Mouse (Mus musculus) cerebellum, adult 2 months (tissue): ENCODE results near the gene Babam2. TPM values are rescaled to one million over a fixed set of nuclear protein-coding genes. Genes with fewer than 3 reads are reported as not detected.

Source experiments
- DNase-seq, 2 experiments: peaks; one replicate each; pipeline ENCODE4 v3.0.0; 2021
- H3K27ac ChIP-seq: fragments of 200-500 bp; 2 replicates; pipeline ENCODE4 v1.5.1; 2012; ENCODE audit warnings: low read length, control low read depth, inconsistent platforms; ENCODE audit not compliant: insufficient read depth
- H3K27me3 ChIP-seq: fragments of 200-500 bp; 2 replicates; pipeline ENCODE4 v1.6.1; 2012; ENCODE audit warnings: inconsistent platforms, mild to moderate bottlenecking, low read length, moderate library complexity; ENCODE audit not compliant: control insufficient read depth, insufficient read depth
- H3K4me1 ChIP-seq: fragments of 200-500 bp; 2 replicates; pipeline ENCODE4 v1.6.1; 2011; ENCODE audit warnings: low read length; ENCODE audit not compliant: control insufficient read depth, insufficient read depth
- H3K4me3 ChIP-seq: fragments of 200-500 bp; replicated peaks from 2 replicates; pipeline ENCODE3; 2011; ENCODE audit warnings: mild to moderate bottlenecking, low read depth, low read length, control low read depth; ENCODE audit not compliant: insufficient read depth
- CTCF ChIP-seq: fragments of 200-500 bp; IDR thresholded peaks from 2 replicates; pipeline ENCODE4 v1.5.1; 2011; ENCODE audit warnings: low read depth, mild to moderate bottlenecking, control low read depth, low read length, moderate library complexity, borderline replicate concordance; ENCODE audit not compliant: insufficient read depth
- POLR2A ChIP-seq: fragments of 200-500 bp; IDR thresholded peaks from 2 replicates; pipeline ENCODE4 v1.6.1; 2011; ENCODE audit warnings: low read length, control low read depth, borderline replicate concordance; ENCODE audit not compliant: insufficient read depth
- WGBS: fragments of 180-500 bp; shearing (Covaris S2); methylation state at CpG from one replicate; pipeline ENCODE4 v1.1.7; 2018; 5-methylcytosine and 5-hydroxymethylcytosine counted together
- polyA plus RNA-seq: library from polyadenylated mRNA; depleted of rRNA; stranded (reverse); fragments of >200 nt; gene quantifications from 2 replicates; pipeline ENCODE4 v1.2.3, GENCODE M21; 2012

Babam2 gene
- polyA plus RNA-seq, 1 experiment: 42.8 TPM

DNA sequence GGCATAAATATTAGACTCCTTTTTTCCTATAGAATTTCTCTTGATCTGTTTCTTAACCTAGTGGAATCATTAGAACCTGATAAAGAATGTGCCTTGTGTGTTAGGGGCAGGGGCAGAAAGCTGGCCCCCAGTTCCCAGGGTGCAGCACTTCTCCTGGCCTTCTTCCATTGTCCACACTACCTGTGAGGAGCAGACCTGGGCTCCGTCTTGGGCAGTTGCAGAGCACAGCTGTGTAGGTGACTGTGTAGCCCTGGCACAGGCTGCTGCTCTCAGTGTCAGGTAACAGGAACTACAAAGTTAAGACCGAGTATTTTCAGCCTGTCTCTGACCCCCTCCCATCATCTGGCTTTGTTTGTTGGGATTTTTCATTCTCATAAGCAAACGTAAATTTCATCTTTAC lies 302.6 kb downstream of the Babam2 start:
- Histone ChIP-seq H3K4me3 (no peak overlapping the region), H3K27ac (no peak overlapping the region), H3K4me1 (no peaks in the 10 kb centered on the region), H3K27me3 (no peaks in the 10 kb centered on the region)
- WGBS: 77% methylated on average over 3 of the region's 3 CpGs
- DNase-seq: no peak
- no peak for TF ChIP-seq CTCF
- TF ChIP-seq POLR2A: no peak

DNA sequence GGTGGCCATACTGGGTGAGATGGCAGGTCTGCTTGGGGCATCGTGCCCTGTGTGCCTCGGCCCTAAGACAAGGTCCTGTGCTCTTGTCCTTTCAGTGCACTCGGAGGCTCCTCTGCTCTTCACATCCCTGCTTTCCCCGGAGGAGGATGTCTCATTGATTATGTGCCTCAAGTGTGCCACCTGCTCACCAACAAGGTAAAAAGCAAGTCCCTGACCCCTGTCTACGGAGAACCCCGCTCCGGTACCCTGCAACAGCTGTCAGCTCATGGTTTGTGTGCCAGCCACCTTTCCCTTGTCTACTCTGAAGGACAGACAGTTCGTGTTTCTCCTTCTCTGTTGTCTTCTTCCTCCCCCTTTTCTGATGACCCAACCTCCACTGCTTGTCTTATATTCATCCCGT lies 303.8 kb downstream of the Babam2 start:
- Histone ChIP-seq H3K27ac (no peak overlapping the region), H3K4me3 (no peak overlapping the region), H3K27me3 (no peaks in the 10 kb centered on the region), H3K4me1 (no peaks in the 10 kb centered on the region)
- DNase-seq: no peak
- WGBS: 88% methylated on average over 9 of the region's 9 CpGs
- no peak for TF ChIP-seq CTCF
- TF ChIP-seq POLR2A: no peak

DNA sequence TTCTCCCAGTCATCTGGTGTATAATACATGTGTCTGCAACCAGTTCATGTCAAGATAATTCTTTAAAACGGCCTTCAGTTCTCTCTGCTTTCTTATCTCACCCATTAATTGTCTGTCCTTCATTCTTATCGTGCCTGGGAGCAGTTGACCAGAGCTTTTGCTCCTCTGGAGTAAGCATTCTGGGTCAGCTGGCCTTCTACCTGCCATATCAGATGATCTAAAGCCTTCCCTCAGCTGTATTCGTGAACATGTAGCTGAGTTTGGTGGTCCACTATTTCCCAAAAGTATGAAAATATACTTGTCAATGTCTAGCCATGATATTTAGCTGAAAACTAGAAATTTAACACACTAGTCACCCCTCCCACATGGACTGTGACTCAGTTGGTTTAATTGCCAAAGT lies 304.3 kb downstream of the Babam2 start:
- no peak for TF ChIP-seq POLR2A
- TF ChIP-seq CTCF: no peak
- no peak for DNase-seq
- 84% methylated on average over 3 of the region's 3 CpGs for WGBS
- Histone ChIP-seq H3K4me1 (no peaks in the 10 kb centered on the region), H3K27ac (no peak overlapping the region), H3K4me3 (no peak overlapping the region), H3K27me3 (no peaks in the 10 kb centered on the region)

DNA sequence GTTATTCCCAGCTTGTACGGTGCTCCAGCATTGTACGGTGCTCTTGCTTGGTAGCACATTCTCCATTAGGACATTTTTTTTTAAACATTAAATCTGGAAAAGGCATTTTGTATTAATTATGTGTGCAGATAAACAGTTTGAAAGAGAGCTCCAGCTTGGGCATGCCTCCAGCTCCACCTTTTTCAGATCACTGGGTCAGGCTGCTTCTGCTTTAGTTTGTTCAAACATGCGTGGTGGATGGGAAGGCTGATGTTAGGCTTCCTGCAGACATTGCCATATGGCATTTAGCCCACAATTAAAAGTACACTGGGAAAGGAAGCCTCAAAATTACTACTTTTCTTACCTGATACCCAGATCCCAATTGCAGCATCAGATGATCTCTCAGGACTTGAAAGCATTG lies 310.9 kb downstream of the Babam2 start:
- no peak for DNase-seq
- Histone ChIP-seq H3K27ac (no peak overlapping the region), H3K27me3 (no peaks in the 10 kb centered on the region), H3K4me1 (peaks cover 3% of the 10 kb centered on the region; the same call in 1 of the 2 replicates), H3K4me3 (no peak overlapping the region)
- WGBS: 37% methylated on average over 3 of the region's 3 CpGs
- TF ChIP-seq CTCF (no peak), POLR2A (no peak)

DNA sequence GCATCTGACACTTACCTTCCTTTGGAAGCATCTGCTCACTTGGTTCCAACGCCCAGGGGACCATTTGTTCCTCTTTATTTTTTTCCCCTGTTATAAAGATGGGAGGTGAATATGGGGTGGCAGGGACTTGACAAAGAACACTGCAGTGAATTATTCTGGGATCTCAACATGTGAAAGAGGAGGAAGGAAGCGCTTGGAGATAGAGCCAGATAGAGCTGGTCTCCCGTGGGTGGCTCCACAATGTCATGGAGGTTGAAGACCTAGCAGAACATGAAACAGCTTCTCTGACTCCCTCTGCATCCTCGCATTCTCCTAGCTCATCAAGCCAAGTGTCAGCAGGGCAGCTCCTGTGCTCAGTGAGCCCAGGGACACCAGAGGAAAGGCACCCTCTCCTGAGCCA lies 312.6 kb downstream of the Babam2 start:
- WGBS: 68% methylated on average over 4 of the region's 4 CpGs
- H3K4me3 ChIP-seq: no peak overlapping the region
- TF ChIP-seq CTCF: no peak
- H3K4me1 ChIP-seq: peaks cover 3% of the 10 kb centered on the region; the same call in 1 of the 2 replicates
- no peaks in the 10 kb centered on the region for H3K27me3 ChIP-seq
- no peak overlapping the region for H3K27ac ChIP-seq
- DNase-seq: no peak

DNA sequence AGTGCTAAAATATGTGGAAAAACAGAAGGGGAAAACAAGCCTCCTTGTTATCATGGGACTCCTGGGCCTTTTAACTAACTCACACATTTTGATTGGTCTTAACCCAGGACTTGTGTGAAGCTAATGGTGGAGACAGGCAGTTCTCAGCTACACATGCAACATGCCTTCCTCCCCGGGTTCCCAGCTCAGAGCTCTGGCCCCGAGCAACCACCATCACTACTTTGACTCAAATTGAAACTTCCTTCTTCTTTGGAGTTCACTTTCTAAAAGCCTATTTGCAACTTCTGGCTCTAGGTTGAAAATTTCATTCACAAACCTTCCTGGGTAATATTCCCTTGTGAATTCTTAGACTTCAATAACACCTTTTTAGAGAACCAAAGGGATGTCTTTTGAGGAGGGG lies 315.6 kb downstream of the Babam2 start:
- Histone ChIP-seq H3K27me3 (no peaks in the 10 kb centered on the region), H3K4me3 (no peak overlapping the region), H3K4me1 (peaks cover 3% of the 10 kb centered on the region; the same call in 1 of the 2 replicates), H3K27ac (no peak overlapping the region)
- DNase-seq: no peak
- WGBS: 85% methylated on average over 2 of the region's 2 CpGs
- TF ChIP-seq CTCF (no peak), POLR2A (no peak)

DNA sequence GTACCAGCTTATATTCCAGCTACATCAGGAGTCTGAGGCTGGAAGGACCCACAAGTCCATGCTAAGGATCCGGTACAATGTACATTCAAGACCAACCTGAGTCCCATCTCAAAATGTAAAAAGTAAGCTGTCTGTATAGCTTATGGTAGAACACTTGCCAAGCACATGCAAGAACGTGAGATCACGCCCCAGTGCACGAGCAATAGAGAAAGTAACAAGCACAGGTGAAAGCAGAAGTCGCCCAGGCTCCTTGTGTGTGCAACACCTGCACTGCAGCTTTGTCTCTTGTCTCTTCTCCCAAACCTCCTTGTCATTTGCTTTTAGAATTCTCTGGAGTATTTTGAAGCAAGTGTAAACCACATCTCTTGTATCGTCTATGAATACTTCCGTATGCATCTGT lies 317.3 kb downstream of the Babam2 start:
- Histone ChIP-seq H3K27me3 (no peaks in the 10 kb centered on the region), H3K27ac (no peak overlapping the region), H3K4me1 (peaks cover 3% of the 10 kb centered on the region; the same call in 1 of the 2 replicates), H3K4me3 (no peak overlapping the region)
- no peak for TF ChIP-seq CTCF
- no peak for TF ChIP-seq POLR2A
- DNase-seq: no peak
- WGBS: 92% methylated on average over 7 of the region's 7 CpGs

DNA sequence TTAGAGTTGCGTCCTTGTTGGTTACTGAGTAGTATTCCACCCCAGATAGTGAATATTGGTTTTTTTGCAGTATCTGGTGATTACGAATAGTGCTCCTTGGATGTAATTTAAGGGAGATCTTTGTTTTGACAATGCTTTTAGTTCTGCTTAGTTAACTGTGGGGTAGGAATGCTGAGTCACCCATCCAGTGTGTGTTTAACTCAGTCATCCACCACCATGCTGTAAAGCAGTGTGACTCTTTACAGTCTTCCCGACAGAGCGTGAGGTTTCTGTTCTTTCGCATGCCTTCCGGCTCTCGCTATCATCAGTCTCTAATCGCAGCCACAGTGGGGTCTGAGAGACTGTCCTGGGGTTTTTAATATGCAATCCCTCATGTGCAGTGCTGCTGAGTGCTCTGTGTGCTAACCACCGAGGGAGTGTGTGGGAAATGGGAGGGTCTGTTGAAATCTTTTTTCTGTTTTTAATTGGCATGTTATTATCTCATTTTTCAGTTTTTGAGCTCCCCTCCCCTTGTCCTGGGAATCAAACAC lies 318.5 kb downstream of the Babam2 start:
- no peak for TF ChIP-seq CTCF
- Histone ChIP-seq H3K4me1 (no peaks in the 10 kb centered on the region), H3K4me3 (no peak overlapping the region), H3K27me3 (no peaks in the 10 kb centered on the region), H3K27ac (no peak overlapping the region)
- WGBS: 65% methylated on average over 9 of the region's 9 CpGs
- DNase-seq: no peak

DNA sequence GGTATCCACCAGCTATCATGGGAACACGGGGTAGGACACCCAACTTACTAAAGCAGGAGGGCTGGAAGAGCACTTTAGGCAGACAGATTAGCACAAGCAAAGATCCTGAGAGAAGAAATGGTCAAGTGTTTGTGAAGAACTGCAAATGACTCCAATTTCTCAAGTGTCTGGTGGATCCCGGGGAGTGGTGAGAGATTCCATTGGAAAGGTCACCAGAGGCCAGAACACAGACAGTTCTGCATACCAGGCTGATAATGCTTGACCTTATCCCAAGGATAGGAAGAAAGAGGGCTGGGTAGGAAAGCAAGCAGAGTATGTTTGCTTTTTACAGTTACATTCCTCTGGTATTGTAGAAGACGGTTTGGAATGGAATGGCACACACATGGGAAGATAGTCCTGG lies 320.2 kb downstream of the Babam2 start:
- WGBS: 91% methylated on average over 3 of the region's 3 CpGs
- DNase-seq: no peak
- Histone ChIP-seq H3K27me3 (no peaks in the 10 kb centered on the region), H3K4me1 (no peaks in the 10 kb centered on the region), H3K27ac (no peak overlapping the region), H3K4me3 (no peak overlapping the region)
- TF ChIP-seq POLR2A (no peak), CTCF (no peak)
